Mouse (Mus musculus) cerebellum, adult 2 months (tissue): ENCODE measurements at regions not wholly inside any gene's neighbourhood (a gene's known extent, or its start where the extent isn't known, plus 50 kb on each side); places are given as distances from the start of the nearest gene placed in this dataset.

Experiments
- CTCF ChIP-seq: fragments of 200-500 bp; IDR thresholded peaks from 2 replicates; pipeline ENCODE4 v1.5.1; 2011; ENCODE audit warnings: low read depth, mild to moderate bottlenecking, control low read depth, low read length, moderate library complexity, borderline replicate concordance; ENCODE audit not compliant: insufficient read depth
- POLR2A ChIP-seq: fragments of 200-500 bp; IDR thresholded peaks from 2 replicates; pipeline ENCODE4 v1.6.1; 2011; ENCODE audit warnings: low read length, control low read depth, borderline replicate concordance; ENCODE audit not compliant: insufficient read depth

- no peak for TF ChIP-seq CTCF
- TF ChIP-seq POLR2A = no peak
Observed at GRCm38 (mm10) chr16:30746211-30746610, 146.7 kb downstream of the Fam43a start.
